Mouse (Mus musculus) ES-Bruce4 (cell line): ENCODE measurements around the gene Gadd45g. TPM values are rescaled to one million over a fixed set of nuclear protein-coding genes. Genes with fewer than 3 reads are reported as not detected.
A peak's percentile ranks its signal among the peaks of the same experiment; 100 is the strongest.

ENCODE experiments used
- H3K27ac ChIP-seq: 2 replicates; pipeline ENCODE4 v1.5.1; 2012; ENCODE audit warnings: low read length, inconsistent platforms; ENCODE audit not compliant: insufficient read depth
- H3K27me3 ChIP-seq: 2 replicates; pipeline ENCODE4 v1.6.1; 2012; ENCODE audit warnings: mild to moderate bottlenecking, low read length, inconsistent platforms; ENCODE audit not compliant: control insufficient read depth, poor library complexity, insufficient read depth, severe bottlenecking
- H3K36me3 ChIP-seq: 2 replicates; pipeline ENCODE4 v1.6.1; 2012; ENCODE audit warnings: inconsistent platforms, mild to moderate bottlenecking, low read length, moderate library complexity; ENCODE audit not compliant: control insufficient read depth, poor library complexity, insufficient read depth, severe bottlenecking
- H3K4me1 ChIP-seq: one replicate; pipeline ENCODE4 v1.8.1; 2011; ENCODE audit warnings: low read length; ENCODE audit not compliant: control insufficient read depth, insufficient read depth
- H3K4me3 ChIP-seq: 2 replicates; pipeline ENCODE4 v1.5.1; 2011; ENCODE audit warnings: low read depth, mild to moderate bottlenecking, low read length
- H3K9ac ChIP-seq: 2 replicates; pipeline ENCODE4 v1.6.1; 2012; ENCODE audit warnings: low read depth, mild to moderate bottlenecking, inconsistent platforms; ENCODE audit not compliant: poor library complexity, severe bottlenecking
- H3K9me3 ChIP-seq: replicated peaks from 2 replicates; pipeline ENCODE4 v1.6.1; 2012; ENCODE audit warnings: mild to moderate bottlenecking, low read length, inconsistent platforms; ENCODE audit not compliant: control insufficient read depth, poor library complexity, insufficient read depth, severe bottlenecking
- CTCF ChIP-seq: IDR thresholded peaks from one replicate; pipeline ENCODE4 v1.8.1; 2011; ENCODE audit warnings: low read depth, low read length
- EP300 ChIP-seq: IDR thresholded peaks from 2 replicates; pipeline ENCODE4 v1.6.1; 2011; ENCODE audit warnings: low read depth, low read length; ENCODE audit not compliant: insufficient read depth
- POLR2A ChIP-seq: IDR thresholded peaks from one replicate; pipeline ENCODE4 v1.8.1; 2011; ENCODE audit warnings: low read length; ENCODE audit not compliant: insufficient read depth
- polyA plus RNA-seq: library from polyadenylated mRNA; stranded (reverse); fragments of >200 nt; gene quantifications from 2 replicates; pipeline ENCODE4 v1.2.4, GENCODE M21; 2011; ENCODE audit warnings: low read depth; ENCODE audit not compliant: missing spikeins, insufficient read depth, insufficient read length

Gene Gadd45g
- polyA plus RNA-seq, 1 experiment: 6.4 TPM

DNA sequence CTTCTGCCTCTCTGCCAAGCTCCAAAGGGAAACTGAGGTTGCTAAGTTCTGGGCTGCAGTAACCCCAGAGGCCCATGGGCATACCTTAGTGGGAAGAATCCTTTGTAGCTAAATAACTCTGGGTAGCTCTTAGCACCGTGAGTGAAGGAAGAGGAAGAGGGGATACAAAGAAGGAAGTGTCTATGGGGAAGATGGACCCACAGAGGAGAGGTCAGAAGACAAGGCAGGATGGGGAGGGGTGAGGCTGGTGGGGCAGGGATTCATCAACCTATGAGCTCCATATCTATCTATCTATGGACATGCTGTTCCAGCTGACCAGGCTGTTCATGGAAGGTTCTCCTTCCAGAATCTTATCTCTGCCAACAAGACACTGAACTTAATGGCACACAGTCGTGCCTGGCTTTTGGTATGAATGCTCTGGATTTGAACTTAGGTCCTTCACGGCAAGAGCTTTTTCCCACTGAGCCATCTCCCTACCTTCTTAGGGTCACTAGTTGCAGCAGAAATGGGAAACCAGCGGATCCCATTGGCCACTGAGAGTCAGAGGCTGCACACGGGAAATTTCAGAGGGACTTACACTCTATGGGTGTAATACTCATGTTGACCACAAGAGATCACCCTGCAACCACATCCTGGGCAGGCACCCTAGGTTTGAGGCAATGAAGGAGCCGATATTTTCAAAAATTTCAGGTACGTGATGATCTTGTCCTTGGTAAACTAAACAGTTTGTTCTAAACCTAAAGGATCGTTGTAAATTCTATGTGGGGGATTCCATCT, 7.0 kb upstream of the Gadd45g start:
- TF ChIP-seq POLR2A (no peak), EP300 (no peak), CTCF (peak; percentile 53)
- Histone ChIP-seq H3K4me1 (peaks cover 2% of the 10 kb centered on the region), H3K4me3 (no peak overlapping the region), H3K9ac (no peak overlapping the region), H3K36me3 (no peaks in the 10 kb centered on the region), H3K9me3 (no peaks in the 10 kb centered on the region), H3K27me3 (0 out of 2 replicates have a peak, but pooled peaks cover 2% of the 10 kb centered on the region), H3K27ac (no peak overlapping the region)

DNA sequence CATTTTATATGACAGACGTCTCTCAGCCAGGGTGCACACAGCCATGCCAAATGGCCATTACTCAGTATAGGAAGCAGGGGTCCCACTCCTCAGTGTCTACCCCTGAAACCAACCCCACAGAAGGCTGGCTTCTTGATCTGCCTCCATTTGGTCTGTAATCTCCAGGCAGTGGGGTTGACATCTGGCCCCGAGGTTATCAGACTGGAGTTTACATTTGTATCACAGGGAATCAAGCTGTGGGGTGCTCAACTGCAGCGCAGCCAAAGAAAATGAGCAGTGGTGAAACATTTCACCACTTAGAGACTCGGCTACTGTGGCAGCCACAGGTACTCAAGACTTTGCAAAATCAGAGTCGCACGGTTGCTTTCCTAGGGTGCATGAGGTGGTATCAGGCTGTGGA, 5.8 kb upstream of the Gadd45g start:
- no peaks in the 10 kb centered on the region for H3K36me3 ChIP-seq
- no peaks in the 10 kb centered on the region for H3K9me3 ChIP-seq
- no peak overlapping the region for H3K27ac ChIP-seq
- no peak for TF ChIP-seq POLR2A
- no peak for TF ChIP-seq EP300
- H3K9ac ChIP-seq: no peak overlapping the region
- no peak overlapping the region for H3K4me3 ChIP-seq
- 0 out of 2 replicates have a peak, but pooled peaks cover 2% of the 10 kb centered on the region for H3K27me3 ChIP-seq
- H3K4me1 ChIP-seq: peaks cover 2% of the 10 kb centered on the region

DNA sequence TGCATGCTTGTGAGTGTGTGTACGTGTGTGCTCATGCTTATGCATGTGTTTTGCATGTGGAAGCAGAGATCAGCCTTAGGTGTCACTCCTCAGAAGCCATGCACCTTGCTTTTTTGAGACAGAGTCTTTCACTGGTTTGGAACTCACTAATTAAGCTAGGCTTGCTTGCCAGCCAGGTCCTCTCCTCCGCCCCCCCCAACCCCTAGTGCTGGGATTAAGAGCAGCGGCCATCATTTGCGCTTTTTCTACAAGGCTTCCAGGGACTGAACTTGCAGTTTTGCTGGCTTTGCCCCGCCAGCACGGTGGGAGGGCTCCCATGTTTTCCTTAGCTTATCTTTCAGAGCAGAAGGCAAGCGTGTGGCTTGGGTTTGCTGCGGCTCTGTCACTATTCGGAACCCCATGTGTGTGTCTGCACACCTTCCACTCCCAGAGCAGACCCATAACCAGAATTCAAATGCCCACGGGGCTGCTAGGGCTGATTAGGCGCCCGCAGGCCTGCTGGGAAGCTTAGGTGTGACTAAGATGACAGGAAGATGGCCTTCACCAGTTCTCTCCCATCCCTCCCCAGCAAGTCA, 4.8 kb upstream of the Gadd45g start:
- no peak overlapping the region for H3K27ac ChIP-seq
- 0 out of 2 replicates have a peak, but pooled peaks cover 2% of the 10 kb centered on the region for H3K27me3 ChIP-seq
- H3K4me1 ChIP-seq: peaks cover 2% of the 10 kb centered on the region
- no peaks in the 10 kb centered on the region for H3K36me3 ChIP-seq
- no peak overlapping the region for H3K9ac ChIP-seq
- no peaks in the 10 kb centered on the region for H3K9me3 ChIP-seq
- TF ChIP-seq CTCF: no peak
- TF ChIP-seq EP300: no peak
- no peak for TF ChIP-seq POLR2A
- H3K4me3 ChIP-seq: no peak overlapping the region

DNA sequence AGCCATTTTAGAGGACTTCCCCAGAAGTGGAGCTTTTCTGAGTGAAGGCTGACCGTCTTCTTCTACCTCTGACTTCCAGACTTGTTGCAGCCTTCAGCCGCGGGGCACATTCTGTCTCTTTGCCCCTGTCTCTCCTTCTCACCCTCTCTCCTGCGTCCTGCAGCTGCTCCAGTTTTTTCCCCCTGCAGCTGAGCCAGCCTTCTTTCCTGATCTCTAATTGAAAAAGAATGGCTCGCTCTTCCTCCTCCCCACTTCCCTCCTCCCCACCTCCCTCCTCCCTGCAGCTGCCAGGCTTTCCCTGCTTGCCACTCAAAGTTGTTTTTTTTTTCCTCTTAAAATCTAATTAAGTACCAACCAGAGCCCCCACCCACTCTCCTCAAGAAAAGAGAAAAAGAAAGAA, 4.3 kb upstream of the Gadd45g start:
- Histone ChIP-seq H3K4me1 (peaks cover 2% of the 10 kb centered on the region), H3K27me3 (0 out of 2 replicates have a peak, but pooled peaks cover 5% of the 10 kb centered on the region), H3K9me3 (no peaks in the 10 kb centered on the region), H3K9ac (no peak overlapping the region), H3K36me3 (no peaks in the 10 kb centered on the region), H3K27ac (no peak overlapping the region), H3K4me3 (no peak overlapping the region)
- TF ChIP-seq EP300 (no peak), POLR2A (no peak), CTCF (no peak)

DNA sequence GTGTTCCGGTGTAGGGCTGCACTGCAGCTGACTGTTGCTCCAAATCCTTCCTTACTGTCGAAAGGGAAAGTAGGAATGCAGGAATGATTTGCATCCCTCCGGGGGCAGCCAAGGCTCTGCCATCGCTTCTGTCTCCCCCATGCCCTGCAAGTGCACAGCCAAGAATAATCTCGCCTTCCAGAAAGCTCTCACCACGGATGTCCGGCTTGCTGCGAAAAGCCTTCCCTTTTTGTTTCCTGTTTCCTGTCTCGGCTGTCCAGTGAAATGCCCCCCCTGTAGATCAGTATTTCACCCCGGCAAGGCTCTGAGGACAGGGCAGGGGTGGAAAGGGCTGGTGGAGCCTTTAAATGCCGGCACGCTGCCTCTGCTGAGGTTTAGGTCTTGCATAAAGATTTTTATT, 3.7 kb upstream of the Gadd45g start:
- Histone ChIP-seq H3K27ac (no peak overlapping the region), H3K9me3 (no peaks in the 10 kb centered on the region), H3K4me3 (no peak overlapping the region), H3K36me3 (no peaks in the 10 kb centered on the region), H3K27me3 (0 out of 2 replicates have a peak, but pooled peaks cover 5% of the 10 kb centered on the region), H3K4me1 (peaks cover 2% of the 10 kb centered on the region), H3K9ac (no peak overlapping the region)
- TF ChIP-seq EP300: no peak

DNA sequence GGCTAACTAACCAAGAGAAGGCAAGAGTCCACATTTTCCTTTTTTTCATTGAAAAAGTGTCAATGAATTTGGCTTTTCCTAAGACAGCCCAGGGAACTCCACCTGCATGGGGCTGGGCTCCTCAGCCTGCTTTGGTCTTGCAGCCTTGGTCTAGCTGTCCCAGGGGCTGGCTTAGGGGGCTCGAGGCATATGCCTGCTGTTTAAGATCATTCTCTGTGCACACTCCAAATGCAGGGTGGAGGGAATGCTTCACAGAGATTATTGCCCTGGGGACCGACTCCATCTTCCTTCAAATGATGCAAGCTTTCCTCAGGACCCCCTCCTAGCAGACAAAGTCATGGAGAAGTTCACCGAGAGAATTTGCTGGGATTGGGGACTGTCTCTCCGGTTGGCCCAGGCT, 3.2 kb upstream of the Gadd45g start:
- TF ChIP-seq CTCF (no peak), POLR2A (no peak), EP300 (no peak)
- no peaks in the 10 kb centered on the region for H3K9me3 ChIP-seq
- H3K27me3 ChIP-seq: 0 out of 2 replicates have a peak, but pooled peaks cover 5% of the 10 kb centered on the region
- H3K27ac ChIP-seq: no peak overlapping the region
- no peaks in the 10 kb centered on the region for H3K36me3 ChIP-seq
- H3K4me1 ChIP-seq: peaks cover 2% of the 10 kb centered on the region
- no peak overlapping the region for H3K4me3 ChIP-seq
- H3K9ac ChIP-seq: no peak overlapping the region
